Mouse (Mus musculus) lung, embryonic 15.5 days (tissue): ENCODE measurements around the gene Slc25a43. TPM values are rescaled to one million over a fixed set of nuclear protein-coding genes. Genes with fewer than 3 reads are reported as not detected.
A peak's percentile ranks its signal among the peaks of the same experiment; 100 is the strongest.
"Not testable (repeated sequence)": the region's sequence is repeated elsewhere in the genome, so short reads cannot be mapped to it uniquely, and the experiment has no call there.

Experiments used
- ATAC-seq: fragments of 200-750 bp; cut with Nextera tagmentation; 2 replicates; pipeline ENCODE4 v1.8.0; 2017; ENCODE audit warnings: moderate number of reproducible peaks, borderline replicate concordance; ENCODE audit not compliant: low FRiP score, low TSS enrichment; ENCODE audit errors: extremely low read depth
- H3K27ac ChIP-seq: fragments of 300-500 bp; sonication (generic); 2 replicates; pipeline ENCODE4 v1.5.1; 2015; ENCODE audit warnings: moderate library complexity, mild to moderate bottlenecking, inconsistent platforms
- H3K27me3 ChIP-seq: fragments of 300-500 bp; sonication (generic); 2 replicates; pipeline ENCODE4 v1.6.1; 2015; ENCODE audit warnings: inconsistent platforms
- H3K36me3 ChIP-seq: fragments of 300-500 bp; sonication (generic); 2 replicates; pipeline ENCODE4 v1.6.1; 2015; ENCODE audit warnings: inconsistent platforms
- H3K4me1 ChIP-seq: fragments of 300-500 bp; sonication (generic); 2 replicates; pipeline ENCODE4 v1.6.1; 2015; ENCODE audit warnings: inconsistent platforms
- H3K4me2 ChIP-seq: fragments of 300-500 bp; sonication (generic); 2 replicates; pipeline ENCODE4 v1.6.1; 2015; ENCODE audit warnings: inconsistent platforms, mild to moderate bottlenecking, moderate library complexity
- H3K4me3 ChIP-seq: fragments of 300-500 bp; sonication (generic); 2 replicates; pipeline ENCODE4 v1.5.1; 2015; ENCODE audit warnings: mild to moderate bottlenecking, inconsistent platforms
- H3K9ac ChIP-seq: fragments of 300-500 bp; sonication (generic); 2 replicates; pipeline ENCODE4 v1.6.1; 2015; ENCODE audit warnings: inconsistent platforms
- H3K9me3 ChIP-seq: fragments of 300-500 bp; sonication (generic); 2 replicates; pipeline ENCODE4 v1.6.1; 2016; ENCODE audit warnings: inconsistent platforms
- WGBS: fragments of 180-500 bp; shearing (Covaris S2); methylation state at CpG from one replicate; pipeline ENCODE4 v1.1.7; 2015; 5-methylcytosine and 5-hydroxymethylcytosine counted together
- polyA plus RNA-seq: library from polyadenylated mRNA; unstranded; fragments of >200 nt; fragmentation: Nextera tagmentation; extraction: Ambion mirVana; gene quantifications from 2 replicates; pipeline ENCODE4 v1.2.1, GENCODE M21; 2015

Gene Slc25a43
- polyA plus RNA-seq, 1 experiment from 2014 or later, result 2.2 TPM

DNA sequence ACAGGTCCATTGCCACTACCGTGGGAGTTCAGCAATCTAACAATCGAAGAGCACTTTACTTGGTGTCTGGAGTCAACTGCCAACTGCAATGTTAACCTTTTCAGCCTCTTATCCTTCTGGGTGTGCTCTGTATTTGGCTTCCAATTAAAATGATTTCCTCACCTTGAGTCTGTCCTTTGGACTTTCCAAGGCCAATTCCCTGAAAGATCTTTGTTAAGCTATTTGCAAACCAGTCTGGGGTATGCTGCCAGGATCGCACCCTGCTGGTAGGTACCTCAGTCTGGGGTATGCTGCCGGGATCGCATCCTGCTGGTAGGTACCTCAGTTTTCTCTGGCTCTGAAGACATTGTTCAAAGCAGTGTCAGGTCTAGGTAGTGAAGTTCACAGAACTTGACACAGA lies 51.1 kb downstream of the Slc25a43 start:
- no peaks in the 10 kb centered on the region for H3K9me3 ChIP-seq
- no peak overlapping the region for H3K9ac ChIP-seq
- no peaks in the 10 kb centered on the region for H3K4me1 ChIP-seq
- H3K27me3 ChIP-seq, result no peaks in the 10 kb centered on the region
- no peak overlapping the region for H3K4me2 ChIP-seq
- H3K27ac ChIP-seq, result no peak overlapping the region
- WGBS, result 67% methylated on average over 5 of the region's 5 CpGs
- peaks cover 7% of the 10 kb centered on the region for H3K36me3 ChIP-seq
- H3K4me3 ChIP-seq, result no peak overlapping the region
- no peak for ATAC-seq

DNA sequence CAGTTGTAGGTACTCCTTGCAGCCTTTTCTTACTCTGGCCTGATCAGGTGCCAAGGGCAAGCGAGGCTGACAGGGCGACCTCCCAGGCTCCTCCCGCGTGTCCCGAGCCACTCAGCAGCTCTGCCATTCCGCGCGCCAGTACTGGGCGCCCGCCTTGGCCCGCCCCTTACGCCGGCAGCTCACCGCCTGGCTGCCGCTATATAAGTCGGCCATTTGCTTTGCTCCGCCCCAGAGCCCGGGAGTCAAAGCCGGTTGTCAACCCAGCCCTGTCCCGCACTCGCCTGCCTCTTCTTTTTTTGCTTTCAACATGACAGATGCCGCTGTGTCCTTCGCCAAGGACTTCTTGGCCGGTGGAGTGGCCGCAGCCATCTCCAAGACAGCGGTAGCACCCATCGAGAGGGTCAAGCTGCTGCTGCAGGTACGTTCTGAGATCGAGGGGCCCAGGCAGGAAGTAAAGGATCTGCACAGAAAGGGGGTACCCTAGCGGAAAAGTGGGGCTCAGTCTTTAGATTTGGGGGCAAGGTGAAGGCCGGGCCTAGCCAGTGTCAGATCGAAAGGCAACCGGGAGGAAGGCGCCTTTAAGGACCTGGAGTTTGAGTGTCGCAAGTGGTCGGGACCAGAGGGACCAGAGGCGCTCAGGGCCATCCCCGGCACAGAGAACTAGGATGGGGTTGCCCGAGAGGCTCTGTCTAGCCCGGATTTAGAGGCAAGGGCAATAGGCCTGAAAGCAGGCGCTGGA lies 52.1 kb downstream of the Slc25a43 start, which contains the start of gene Slc25a5:
TSS of gene Slc25a5 (plus strand) at position 228 of the 739 bp plus-strand sequence.
- H3K36me3 ChIP-seq, result peaks cover 7% of the 10 kb centered on the region
- ATAC-seq, result peak; percentile 94
- H3K4me2 ChIP-seq, result peak within 1 kb of the TSS; percentile 61
- no peaks in the 10 kb centered on the region for H3K4me1 ChIP-seq
- H3K9ac ChIP-seq, result peak within 1 kb of the TSS; percentile 60
- H3K9me3 ChIP-seq, result no peaks in the 10 kb centered on the region
- H3K27me3 ChIP-seq, result no peaks in the 10 kb centered on the region
- H3K27ac ChIP-seq, result peak within 1 kb of the TSS; percentile 88
- 17% methylated on average over 37 of the region's 41 CpGs for whole genome bisulfite sequencing
- H3K4me3 ChIP-seq, result peak within 1 kb of the TSS; percentile 62

DNA sequence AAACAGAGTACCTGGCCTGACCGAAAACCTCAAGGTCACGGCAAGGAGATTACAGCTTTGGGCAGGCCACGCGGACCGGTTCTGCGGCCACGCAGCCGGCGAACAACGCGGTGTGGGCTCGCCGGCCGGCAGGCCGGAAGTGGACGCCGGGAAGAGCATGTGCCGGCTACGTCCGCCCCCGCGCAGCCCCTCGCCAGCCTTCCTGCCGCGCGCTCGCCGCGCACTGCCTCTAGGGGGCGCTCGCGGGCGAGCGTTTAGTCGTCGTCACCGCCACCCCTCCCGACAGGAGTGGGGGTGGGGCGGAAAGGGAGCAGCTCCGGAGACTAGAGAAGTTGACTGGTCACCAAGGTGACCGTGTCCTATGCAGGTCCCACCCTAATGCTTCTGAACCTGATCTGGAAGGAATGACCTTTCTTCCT lies 52.7 kb downstream of the Slc25a43 start:
- peak overlapping the region; percentile 88 for H3K27ac ChIP-seq
- H3K9me3 ChIP-seq, result no peaks in the 10 kb centered on the region
- H3K4me1 ChIP-seq, result no peaks in the 10 kb centered on the region
- peaks cover 7% of the 10 kb centered on the region for H3K36me3 ChIP-seq
- peak overlapping the region; percentile 60 for H3K9ac ChIP-seq
- peak overlapping the region; percentile 61 for H3K4me2 ChIP-seq
- no peaks in the 10 kb centered on the region for H3K27me3 ChIP-seq
- ATAC-seq, result peak; percentile 84
- 8% methylated on average over 41 of the region's 41 CpGs for WGBS
- peak overlapping the region; percentile 62 for H3K4me3 ChIP-seq

DNA sequence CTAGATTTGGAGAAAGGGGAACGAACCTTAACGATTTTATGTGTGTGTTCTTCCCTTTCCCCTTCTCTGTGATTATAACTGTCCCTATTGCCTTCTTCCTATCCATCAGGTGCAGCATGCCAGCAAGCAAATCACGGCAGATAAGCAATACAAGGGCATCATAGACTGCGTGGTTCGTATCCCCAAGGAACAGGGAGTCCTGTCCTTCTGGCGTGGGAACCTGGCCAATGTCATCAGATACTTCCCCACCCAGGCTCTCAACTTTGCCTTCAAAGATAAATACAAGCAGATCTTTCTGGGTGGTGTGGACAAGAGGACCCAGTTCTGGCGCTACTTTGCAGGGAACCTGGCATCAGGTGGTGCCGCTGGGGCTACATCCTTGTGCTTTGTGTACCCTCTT lies 53.3 kb downstream of the Slc25a43 start:
- Histone ChIP-seq H3K4me3 (peak overlapping the region; percentile 62), H3K27ac (peak overlapping the region; percentile 88; the same call in 1 of the 2 replicates), H3K9ac (peak overlapping the region; percentile 14; the same call in 1 of the 2 replicates), H3K4me2 (peak overlapping the region; percentile 61)
- not testable (repeated sequence) for H3K27me3 ChIP-seq, ATAC-seq, H3K36me3 ChIP-seq, H3K9me3 ChIP-seq, H3K4me1 ChIP-seq
- 47% methylated on average over 8 of the region's 8 CpGs for WGBS

DNA sequence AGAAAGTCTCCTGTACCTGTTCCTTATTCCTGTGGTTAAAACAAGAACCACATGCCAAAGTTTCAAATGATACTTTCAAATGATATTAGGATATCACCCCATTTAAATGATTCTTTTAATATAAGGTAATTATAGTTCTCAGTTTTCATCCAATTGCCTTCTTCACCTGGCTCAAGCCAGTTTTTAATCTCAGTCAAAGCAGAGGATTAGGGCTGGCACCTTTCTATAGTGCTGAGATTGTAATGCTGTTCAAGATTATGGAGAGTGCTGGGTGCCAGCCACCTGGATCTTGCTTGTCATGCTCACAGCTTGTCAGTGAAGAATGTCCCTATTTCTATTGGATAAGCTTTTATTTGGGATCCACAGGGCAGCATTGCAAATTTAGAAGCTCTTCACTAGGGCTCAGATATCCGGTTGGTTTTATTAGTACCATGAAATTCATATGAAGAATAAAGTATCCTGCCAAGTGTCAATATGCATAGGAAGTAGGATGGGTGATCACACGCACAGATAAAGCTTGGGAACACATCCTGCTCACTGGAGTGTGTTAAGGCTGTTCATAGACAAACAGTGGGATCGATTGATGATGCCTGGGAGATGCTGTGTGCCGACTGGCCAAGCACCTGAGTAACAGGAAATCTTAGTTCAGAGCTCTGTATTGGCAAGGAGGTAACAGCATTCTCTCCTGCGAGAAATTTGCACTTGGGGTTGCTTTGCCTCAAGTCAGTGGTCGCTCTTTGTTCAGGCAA lies 55.8 kb downstream of the Slc25a43 start:
- H3K4me2 ChIP-seq, result no peak overlapping the region
- H3K27me3 ChIP-seq, result no peaks in the 10 kb centered on the region
- no peak for ATAC-seq
- no peak overlapping the region for H3K27ac ChIP-seq
- peaks cover 7% of the 10 kb centered on the region for H3K36me3 ChIP-seq
- H3K4me1 ChIP-seq, result no peaks in the 10 kb centered on the region
- 33% methylated on average over 6 of the region's 6 CpGs for WGBS
- no peak overlapping the region for H3K9ac ChIP-seq
- H3K4me3 ChIP-seq, result no peak overlapping the region
- no peaks in the 10 kb centered on the region for H3K9me3 ChIP-seq

DNA sequence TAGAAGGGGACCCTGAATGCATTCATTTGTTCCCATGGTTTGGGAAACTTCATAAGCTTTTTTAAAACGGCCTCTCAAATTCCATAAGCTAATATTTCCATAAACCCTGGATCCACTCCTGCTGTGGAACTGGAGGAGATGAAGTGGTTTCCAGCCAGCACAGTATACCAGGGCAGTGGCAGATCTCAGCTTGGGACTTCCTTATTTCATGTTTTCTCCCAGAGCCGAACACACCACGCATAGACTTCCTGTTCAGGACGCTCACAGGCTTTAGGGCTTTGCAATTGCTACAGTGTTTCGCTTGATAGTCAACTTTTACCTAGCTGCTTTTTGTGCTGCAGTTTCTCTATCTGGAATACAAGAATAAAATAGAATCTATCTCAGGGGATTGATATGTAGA lies 59.7 kb downstream of the Slc25a43 start:
- no peak overlapping the region for H3K27ac ChIP-seq
- ATAC-seq, result no peak
- no peaks in the 10 kb centered on the region for H3K4me1 ChIP-seq
- no peaks in the 10 kb centered on the region for H3K9me3 ChIP-seq
- H3K4me3 ChIP-seq, result no peak overlapping the region
- H3K27me3 ChIP-seq, result no peaks in the 10 kb centered on the region
- H3K4me2 ChIP-seq, result no peak overlapping the region
- H3K36me3 ChIP-seq, result peaks cover 3% of the 10 kb centered on the region
- no peak overlapping the region for H3K9ac ChIP-seq
- 72% methylated on average over 5 of the region's 5 CpGs for WGBS

DNA sequence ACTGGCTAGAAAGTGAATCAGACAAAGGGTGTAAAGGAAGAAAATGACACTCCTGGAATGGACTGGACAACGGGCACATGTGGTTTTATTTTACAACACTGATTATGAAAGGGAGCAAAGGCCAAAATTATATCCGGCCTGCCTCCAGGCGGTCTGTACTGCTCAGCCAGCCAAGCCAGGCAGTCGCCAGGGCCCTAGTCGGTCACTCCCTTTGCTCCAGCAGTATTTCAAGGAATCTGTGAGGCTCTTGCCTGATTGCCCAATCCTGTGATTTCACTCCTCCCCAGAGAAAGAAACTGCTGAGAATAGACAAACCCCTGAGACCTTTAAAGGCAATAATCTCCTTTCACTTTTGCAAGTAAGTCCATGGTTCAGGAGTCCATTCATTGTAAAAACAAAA lies 60.7 kb downstream of the Slc25a43 start:
- peak overlapping the region; percentile 15; the same call in 1 of the 2 replicates for H3K27ac ChIP-seq
- no peak overlapping the region for H3K9ac ChIP-seq
- H3K27me3 ChIP-seq, result no peaks in the 10 kb centered on the region
- WGBS, result 48% methylated on average over 5 of the region's 5 CpGs
- no peak overlapping the region for H3K4me2 ChIP-seq
- H3K4me1 ChIP-seq, result no peaks in the 10 kb centered on the region
- peak; percentile 69; the same call in 1 of the 2 replicates for ATAC-seq
- H3K36me3 ChIP-seq, result no peaks in the 10 kb centered on the region
- H3K9me3 ChIP-seq, result no peaks in the 10 kb centered on the region
- H3K4me3 ChIP-seq, result no peak overlapping the region

DNA sequence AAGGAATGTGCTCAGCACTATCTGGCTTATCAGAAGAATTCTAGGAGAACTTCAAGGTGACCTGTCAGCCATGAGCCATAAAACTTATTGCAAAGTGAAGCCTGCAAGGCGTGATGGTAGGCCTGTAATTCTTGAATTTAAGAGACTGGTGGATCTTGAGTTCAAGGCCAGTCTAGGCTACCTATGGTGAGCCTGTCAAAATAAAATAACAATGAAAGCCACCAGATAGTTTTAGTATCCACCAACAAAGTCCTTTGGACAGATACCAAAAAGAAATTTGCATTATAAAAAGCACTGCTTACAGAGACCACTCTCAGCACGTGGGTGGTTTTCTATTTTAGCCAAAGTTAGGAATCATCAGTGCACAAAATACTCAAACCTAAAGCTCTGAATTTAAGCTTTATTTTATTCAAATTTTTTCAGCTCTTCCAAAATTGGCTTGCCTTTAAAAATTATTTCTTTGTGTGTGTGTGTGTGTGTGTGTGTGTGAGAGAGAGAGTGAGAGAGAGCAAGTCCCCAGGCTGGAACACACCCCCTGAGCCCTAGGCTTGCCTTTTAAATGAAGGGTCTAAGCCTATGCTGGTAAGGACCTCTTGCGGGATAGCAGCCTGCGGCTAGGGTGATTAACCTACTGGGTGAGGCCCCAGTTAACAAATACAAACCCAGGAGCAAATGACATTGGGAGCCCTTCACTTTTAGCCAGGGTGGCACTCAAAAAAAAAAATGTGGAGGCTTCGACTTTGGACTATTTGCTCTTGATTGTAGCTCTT lies 62.2 kb downstream of the Slc25a43 start:
- WGBS, result 61% methylated on average over 5 of the region's 5 CpGs
- Histone ChIP-seq H3K4me2 (no peak overlapping the region), H3K36me3 (no peaks in the 10 kb centered on the region), H3K27me3 (no peaks in the 10 kb centered on the region), H3K27ac (no peak overlapping the region), H3K4me3 (no peak overlapping the region), H3K9me3 (no peaks in the 10 kb centered on the region), H3K4me1 (no peaks in the 10 kb centered on the region), H3K9ac (no peak overlapping the region)
- no peak for ATAC-seq

DNA sequence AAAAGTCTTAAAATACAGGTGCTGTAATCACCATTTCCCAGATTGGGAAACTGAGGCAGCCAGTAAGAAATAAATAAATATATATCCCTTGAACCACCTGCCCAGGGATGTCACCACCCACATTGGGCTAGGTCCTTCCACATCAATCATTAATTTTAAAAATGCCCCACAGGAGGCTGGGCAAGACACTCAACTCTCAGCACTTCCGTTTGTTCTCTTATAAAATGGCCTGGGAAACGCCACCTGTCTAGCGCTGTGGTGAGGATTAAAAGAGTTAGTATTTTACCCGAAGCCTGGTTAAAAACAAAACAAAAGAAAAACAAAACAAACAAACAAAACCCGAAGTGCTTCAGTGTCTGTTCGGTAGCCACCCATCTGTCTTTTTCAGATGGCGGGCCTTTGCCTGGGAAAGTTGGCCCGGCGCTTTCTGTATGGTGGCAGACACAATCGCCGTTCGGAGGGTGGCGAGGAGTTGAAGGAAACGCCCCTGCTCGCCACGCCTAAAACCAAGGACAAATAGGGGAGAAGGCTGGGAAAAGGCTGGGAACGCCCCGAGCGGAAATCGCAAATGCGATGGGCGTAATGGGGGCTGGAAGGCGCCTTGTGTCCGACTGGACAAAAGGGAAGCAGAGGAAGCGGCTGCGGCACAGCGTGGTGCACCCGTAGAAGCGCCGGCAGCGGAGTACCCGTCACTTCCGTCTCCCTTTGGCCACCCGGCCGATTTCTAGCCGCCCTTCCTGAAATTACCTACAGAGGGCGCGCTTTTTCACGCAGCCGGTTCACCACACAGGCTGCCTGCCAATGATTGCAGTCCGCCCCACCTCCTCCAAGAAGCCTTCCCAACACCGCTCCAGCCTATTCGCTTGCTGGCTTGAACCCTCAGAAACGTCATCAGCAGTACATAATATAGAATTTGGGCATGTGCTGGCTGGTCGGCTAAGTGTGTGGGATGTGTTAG lies 64.2 kb downstream of the Slc25a43 start:
- Histone ChIP-seq H3K4me3 (peak overlapping the region; percentile 38), H3K9ac (no peak overlapping the region; the same call in 1 of the 2 replicates), H3K36me3 (no peaks in the 10 kb centered on the region), H3K27me3 (no peaks in the 10 kb centered on the region), H3K27ac (peak overlapping the region; percentile 73), H3K4me2 (peak overlapping the region; percentile 52), H3K9me3 (no peaks in the 10 kb centered on the region), H3K4me1 (no peaks in the 10 kb centered on the region)
- WGBS, result 15% methylated on average over 45 of the region's 45 CpGs
- ATAC-seq, result peak; percentile 91

DNA sequence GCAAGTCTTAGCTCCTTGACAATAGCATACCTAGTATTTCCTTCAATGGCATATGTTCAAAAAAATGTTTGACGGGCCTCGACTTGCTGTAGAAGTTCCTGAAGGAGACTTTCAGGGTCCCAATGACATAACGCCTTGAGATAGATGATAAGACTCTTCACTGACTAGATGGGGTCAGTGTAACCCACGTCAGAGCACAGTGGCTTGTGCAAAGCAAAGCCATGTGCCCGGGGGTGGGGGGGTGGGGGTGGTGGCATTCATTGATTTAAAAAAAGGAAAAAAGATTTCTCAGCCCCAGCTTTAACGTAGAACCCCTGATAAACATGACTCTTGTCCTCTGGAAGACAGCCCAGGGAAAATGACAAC lies 64.8 kb downstream of the Slc25a43 start:
- ATAC-seq, result peak; percentile 23; the same call in 1 of the 2 replicates
- WGBS, result 39% methylated on average over 6 of the region's 6 CpGs
- Histone ChIP-seq H3K27ac (peak overlapping the region; percentile 73), H3K9ac (no peak overlapping the region), H3K27me3 (no peaks in the 10 kb centered on the region), H3K9me3 (no peaks in the 10 kb centered on the region), H3K4me3 (peak overlapping the region; percentile 38), H3K4me1 (no peaks in the 10 kb centered on the region), H3K36me3 (no peaks in the 10 kb centered on the region), H3K4me2 (peak overlapping the region; percentile 52)

DNA sequence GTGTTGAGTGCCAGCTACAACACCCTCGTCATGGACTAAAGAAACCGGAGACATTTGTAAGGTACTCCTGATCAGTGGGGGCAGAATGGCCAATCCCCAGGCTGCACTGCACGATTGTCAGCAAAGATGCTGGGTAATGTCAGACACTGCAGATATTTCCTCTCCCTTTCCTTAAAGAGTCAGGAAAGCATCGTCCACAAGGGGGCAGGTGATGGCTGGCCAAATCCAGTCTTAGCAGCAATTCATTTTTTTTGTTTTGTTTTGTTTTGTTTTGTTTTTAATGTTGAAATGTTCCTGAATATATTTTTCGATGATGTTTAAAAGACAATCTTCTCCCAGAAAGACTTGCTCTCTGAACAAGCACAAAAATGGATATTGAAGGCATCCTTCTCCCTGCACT lies 67.9 kb downstream of the Slc25a43 start:
- Histone ChIP-seq H3K9ac (no peak overlapping the region), H3K9me3 (no peaks in the 10 kb centered on the region), H3K4me3 (no peak overlapping the region), H3K4me1 (peaks cover 2% of the 10 kb centered on the region; the same call in 1 of the 2 replicates), H3K36me3 (no peaks in the 10 kb centered on the region), H3K4me2 (no peak overlapping the region), H3K27ac (no peak overlapping the region), H3K27me3 (no peaks in the 10 kb centered on the region)
- no peak for ATAC-seq
- WGBS, result 45% methylated on average over 5 of the region's 5 CpGs
